Mouse (Mus musculus) kidney, adult 8-10 months (tissue): ENCODE measurements at regions not wholly inside any gene's neighbourhood (a gene's known extent, or its start where the extent isn't known, plus 50 kb on each side); places are given as distances from the start of the nearest gene placed in this dataset.
A peak's percentile ranks its signal among the peaks of the same experiment; 100 is the strongest.

Experiments used
- DNase-seq, 2 experiments: peaks; one replicate each; pipeline ENCODE4 v3.0.0; 2022

DNA sequence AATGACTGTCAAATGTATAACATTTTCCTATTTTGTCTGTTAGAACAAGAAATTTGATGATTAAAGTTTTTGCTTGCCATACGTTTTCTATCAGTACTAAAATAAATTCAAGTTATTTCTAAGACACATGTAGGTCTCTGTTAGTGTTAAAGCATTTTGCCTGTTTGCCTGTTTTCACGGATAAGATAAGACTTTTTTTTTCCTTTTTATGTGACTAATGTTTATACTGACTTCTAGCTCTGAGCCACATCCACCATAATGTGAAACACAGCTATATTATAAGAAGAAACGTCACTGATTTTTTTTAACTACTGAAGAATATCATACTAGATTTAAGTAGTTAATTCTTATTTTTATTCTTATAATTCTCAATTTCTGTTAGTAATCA is 1012.6 kb downstream of the Cdh8 start:
- no peak for DNase-seq

DNA sequence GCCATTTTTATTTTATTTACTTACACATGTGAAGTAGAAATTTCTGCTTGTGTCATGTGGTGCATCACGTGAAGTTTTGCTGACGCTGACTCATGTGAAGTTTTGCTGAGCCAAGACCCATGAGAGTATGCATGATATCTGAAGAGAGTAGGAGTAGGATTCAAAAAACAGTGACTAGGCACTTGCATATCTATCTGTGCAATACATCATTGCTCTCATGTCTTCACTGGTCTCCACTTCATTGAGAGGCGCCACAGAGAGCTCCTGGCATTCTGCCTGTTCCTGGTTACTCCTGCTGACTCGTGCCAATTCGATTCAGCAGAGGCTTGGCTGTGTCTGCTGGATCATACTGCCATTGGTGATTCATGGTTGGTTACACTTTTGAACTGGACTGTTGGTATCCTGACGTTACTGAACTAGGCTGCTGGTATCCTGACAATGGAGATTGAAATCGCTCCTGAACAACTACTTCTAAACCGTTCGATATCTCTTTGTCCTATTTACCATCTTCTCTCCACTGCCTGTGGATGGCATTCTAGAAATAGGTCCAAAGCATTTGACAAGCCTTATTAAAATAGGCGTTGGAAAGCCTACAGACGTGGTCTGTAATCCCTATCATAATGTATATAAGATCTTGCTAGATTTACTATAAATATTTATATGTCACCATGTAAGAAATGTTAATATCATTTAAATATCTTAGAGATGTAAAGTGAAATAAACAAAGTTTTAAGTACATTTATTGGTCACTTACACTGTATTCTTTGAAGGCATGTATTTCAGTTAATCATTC is 1013.2 kb downstream of the Cdh8 start:
- DNase-seq: peak; percentile 2 to 5

DNA sequence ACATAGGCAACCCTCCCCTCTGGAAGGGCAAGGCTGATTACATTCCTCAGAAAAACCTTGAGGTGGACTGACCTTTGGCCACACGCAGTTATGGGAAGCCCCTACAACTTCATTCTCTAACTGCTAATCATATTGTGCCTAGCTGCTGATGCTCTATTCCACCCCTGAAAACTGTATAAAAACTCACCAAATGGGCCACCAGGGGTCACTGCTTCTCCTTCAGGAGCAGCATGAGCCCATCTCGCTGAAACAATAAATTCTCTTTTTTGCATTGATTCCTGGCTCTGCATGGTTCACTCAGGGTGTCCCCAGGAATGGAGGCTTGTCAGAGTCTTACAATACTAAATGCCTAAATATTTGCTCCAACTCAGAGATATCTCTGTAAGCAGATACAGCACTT is 1034.5 kb downstream of the Cdh8 start:
- peak in 1 of 2 experiments; percentile 1 for DNase-seq

DNA sequence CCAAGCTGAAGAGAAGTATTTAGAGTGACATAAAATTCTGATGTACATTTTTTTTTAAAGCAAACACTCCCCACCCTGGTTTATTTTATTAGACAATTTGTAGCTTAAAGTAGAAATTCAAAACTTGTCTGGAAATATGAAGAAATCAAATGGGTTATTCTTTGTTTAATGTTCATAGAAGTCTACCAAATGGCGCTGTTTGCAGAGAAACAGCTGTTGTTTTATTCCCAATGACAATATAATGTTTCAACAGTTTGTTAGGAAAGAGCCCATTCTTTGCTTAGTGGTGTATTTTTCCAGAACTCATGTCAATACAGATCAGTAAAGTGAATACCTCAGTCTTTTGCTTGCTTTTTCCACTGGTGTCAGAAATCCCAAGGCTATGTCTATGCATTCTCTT is 1035.9 kb downstream of the Cdh8 start:
- DNase-seq: no peak

DNA sequence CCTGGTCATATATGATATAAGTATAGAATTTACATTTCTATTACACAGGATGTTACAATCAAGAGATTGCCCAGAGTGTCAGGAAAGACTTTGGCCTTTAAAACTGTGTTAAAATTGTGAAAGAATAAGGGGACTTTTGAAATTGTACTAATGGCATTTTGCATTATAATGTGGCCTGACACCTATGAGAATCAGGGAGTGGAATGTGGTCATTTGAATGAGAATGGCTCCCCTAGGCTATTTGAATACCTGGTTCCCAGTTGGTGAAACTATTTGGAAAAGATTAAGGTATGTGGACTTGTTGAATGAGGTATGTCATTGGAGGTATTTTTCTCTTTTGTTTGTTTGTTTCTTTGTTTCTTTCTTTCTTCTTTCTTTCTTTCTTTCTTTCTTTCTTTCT is 1038.5 kb downstream of the Cdh8 start:
- no peak for DNase-seq

DNA sequence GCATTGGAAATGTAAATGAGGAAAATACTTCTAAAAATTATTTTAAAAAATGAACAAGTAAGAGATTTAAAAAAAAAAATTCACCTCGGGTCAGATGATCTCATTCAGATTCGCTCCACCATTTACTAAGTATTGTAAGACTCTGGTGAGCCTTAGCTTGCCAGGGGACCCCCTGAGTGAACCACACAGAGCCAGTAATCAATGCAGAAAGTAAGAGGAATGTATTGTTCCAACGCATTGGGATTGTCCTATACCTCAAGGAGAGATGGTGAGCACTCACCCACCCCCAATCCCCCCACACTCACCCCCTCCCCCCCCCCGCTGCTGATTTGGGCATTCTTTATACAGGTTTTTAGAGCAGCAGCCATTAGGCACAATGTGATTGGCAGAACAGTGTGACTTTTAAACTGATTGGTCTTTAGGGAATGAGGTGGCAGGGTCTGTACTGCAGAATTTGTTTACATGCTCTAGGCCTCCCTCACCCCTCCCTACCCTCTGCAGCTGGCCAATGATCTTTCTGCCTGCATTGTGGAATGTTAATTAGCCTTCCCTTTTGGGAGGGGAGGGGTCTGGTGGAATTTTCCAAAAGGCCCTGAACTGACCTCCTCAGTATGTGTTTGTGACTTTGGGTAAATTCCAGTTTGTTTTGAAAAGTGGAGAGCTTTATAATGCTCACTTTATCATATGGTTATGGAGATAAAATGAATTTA is 1043.4 kb downstream of the Cdh8 start:
- no peak for DNase-seq

DNA sequence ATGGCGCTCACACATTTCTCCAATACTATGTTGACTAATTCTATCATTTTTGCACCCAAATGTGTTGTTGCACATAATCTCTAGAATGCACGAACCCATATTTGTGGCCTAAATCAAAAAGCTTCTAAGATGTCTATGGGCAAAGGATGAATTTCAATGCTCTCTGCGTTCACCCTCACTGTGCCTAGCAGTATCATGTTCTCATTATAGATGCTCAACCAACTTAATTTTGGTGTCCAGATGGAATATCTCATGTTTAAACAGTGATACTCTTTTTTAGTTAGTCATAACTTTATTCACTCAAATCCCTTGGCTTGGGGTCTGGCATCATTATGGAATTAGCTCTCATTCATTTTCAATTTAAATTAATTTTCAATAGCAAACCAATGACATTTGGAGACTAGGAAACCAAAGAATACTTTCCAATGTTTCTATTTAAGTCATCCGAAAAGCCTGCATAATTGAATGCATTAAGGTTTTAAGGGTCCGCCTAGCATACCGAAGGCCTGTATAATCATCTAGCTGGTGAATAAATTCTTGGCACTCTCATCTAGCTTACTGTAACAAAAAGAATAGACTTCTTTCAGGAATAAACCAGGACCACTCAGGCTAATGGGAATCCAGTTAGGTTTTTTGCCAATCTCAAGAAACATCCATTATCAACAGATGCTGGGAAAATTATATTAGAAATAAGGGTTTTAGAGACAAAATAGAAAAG is 1050.7 kb downstream of the Cdh8 start:
- no peak for DNase-seq

DNA sequence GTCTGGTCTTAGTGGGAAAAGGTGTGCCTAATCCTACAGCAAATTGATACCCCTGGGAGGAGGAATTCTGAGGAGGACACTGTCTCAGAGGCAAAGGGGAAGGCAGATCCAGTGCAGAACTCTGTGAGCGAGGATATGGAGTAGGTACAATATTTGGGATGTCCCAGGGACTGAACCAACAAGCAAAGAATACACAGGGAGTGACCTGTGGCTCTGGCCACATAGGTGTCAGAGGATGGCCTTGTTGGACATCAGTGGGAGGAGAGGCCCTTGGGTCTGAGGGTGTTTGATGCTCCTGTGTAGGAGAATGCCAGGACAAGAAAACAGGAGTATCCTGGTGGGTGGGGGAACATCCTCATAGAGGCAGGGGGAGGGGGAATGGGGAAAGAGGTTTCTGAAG is 1079.0 kb downstream of the Cdh8 start:
- DNase-seq: no peak

DNA sequence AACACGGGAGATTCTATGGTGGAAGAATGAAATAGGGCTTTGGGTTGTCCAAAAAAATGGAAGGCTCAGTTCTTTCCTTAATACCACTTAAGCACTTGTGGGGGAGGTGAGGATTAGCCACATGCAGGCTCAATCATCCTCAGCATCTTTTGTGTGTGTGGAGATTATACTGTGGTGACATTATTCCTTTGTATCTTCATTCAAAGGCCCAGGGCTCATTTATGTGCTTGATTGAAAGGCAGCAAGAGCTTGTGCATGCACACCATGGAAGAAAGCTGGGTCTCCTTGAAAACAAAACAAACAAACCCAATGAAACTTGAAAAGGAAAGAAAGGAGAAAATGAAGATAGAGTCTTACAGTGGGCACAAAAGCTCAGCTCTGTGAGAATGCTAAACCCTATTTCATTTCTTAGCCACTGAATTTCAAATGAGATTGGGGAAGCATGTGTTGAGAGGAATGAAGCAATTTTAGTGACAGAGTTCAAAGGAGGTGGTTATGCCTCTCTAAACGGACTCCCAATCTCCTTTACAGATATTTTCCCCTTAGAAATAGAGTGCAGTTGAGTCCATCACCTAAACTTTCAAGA is 1106.8 kb downstream of the Cdh8 start:
- no peak for DNase-seq

DNA sequence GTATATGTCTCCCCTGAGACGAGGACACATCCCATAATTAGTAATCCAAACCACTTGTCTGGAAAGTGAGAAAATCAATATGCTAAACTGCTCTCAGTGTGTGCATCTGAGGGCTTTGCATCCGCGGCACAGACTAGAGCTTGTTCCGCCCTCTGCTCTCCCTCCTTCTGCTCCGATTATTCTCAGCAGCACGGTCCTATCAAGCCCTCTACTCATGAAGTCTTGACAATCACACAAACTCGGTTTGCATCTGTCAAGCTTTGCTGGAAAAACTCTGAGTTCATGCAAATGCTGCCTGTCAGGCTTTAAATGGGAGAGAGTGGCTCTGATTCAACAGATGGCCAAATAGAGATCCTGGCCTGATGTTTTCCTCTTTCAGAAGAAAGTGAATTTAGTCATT is 1121.3 kb downstream of the Cdh8 start:
- DNase-seq: no peak

DNA sequence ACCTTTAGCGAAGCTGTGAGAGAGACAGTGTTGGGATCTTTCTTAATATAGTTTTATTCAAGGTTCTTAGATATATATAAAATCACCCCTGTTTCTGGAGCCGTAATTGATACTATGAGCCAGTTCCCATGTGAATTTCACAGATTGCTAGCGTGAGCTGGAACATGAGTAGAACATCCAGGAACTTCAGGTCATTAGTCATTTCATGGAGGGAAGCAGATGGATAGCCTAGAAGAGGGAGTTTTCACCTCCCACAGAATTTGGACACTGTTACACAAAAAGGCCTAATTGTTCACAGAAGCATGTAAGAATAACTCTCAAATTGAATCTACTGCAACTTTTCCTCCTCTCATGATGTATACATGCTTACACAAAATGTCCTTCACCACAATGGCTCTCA is 1156.0 kb downstream of the Cdh8 start:
- no peak for DNase-seq

DNA sequence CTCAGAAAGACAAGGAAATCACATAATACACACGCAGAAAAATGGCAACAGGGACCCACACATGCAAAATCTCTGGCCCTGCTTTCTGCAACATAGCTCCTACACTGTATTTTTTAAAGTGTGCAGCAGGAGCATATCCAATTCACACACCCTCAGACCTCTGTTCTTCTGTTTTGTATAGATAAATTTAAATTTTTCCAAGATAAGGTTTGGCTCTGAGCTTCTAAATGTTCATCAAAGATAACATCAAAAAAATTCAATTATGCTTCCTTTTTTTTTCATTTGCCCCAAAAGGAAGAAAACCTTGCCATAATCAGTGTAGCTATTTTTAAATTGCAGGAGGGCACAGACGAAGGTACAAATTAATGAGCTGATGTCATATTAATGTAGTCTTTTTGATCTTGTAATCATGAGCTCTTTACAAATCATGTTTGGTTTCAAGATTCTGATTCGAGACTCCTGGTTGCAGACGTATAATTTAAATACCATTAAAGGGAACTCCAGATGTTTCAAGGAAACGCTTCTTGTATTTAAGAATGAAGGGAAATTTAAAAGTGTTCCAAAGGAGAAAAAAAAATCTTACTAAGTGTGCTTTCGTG is 1172.8 kb downstream of the Cdh8 start:
- DNase-seq: no peak

DNA sequence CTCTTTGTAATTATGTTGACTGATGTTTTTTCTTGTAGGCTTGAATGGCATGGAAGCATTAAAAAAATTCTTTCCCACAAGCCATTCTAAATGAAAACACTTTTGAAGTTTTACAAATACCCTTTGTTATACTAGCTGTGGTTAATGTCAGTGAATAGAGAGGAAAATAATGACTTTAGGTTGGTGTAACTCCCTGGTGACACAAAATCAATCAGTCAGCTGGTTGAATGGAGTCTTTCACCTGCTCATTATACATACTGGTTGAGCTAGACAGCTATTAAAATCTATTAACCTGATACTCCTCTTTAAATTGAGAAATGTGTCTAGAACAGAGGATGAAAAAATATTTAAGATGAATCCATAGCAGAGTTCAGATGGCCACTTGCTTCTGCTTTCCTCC is 1202.3 kb downstream of the Cdh8 start:
- DNase-seq: no peak
